Mouse (Mus musculus): ENCODE data around the gene Nfe2l3. TPM values are rescaled to one million over a fixed set of nuclear protein-coding genes. Genes with fewer than 3 reads are reported as not detected.
"Not testable (repeated sequence)": the region's sequence is repeated elsewhere in the genome, so short reads cannot be mapped to it uniquely, and the experiment has no call there.

Nfe2l3 gene
- total and polyA plus RNA-seq, 3 experiments = 0.14 to 0.17 TPM; not detected in 1

DNA sequence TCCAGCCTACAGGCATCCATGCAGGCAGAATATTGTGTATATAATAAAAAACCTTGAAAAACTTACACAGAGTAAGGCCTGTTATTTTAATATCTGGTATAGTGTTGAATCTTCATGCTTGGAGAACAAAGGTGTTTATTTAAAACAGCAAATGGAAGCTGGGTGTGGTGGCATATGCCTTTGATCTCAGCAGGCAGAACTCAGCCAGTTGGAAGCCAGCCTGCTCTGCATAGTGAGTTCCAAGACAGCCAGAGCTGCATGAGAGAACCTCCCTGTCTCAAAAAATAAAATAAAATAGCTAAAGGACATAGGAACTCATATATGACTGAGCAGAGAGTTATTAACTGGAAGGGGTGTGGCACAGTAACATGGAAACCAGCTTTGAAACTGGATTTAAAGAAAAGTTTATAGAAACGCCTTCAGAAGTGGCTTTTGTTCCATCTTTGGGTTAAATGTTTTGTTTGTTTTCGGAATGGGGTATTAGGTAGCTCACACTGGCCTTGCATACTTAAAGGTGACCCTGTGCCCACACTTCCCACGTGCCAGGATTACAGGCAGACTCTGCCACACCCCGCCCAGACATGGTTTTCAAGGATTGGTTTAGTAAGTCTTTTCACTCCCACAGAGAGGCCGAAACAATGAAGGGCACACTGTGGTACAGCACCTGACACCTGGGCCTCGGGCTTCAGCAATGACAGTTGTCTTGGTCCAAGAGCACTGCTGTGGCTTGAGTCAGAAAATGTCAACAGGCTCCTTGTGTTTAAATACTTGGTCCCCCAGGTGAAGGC lies 38.9 kb upstream of the Nfe2l3 start:
- Histone ChIP-seq H3K27ac (ENCODE audit: insufficient read depth, low read depth) (no peak overlapping the region), H3K4me2 (ENCODE audit: insufficient read depth, low read depth, poor library complexity, severe bottlenecking) (no peak overlapping the region), H3K79me2 (replicated peaks; ENCODE audit: control insufficient read depth, extremely low read depth, insufficient read depth, poor library complexity, severe bottlenecking) (no peaks in the 10 kb centered on the region), H3K27me3 (replicated peaks) (no peaks in the 10 kb centered on the region), H3K4me3 (replicated peaks in 1 of 3; ENCODE audit: low read depth in 2 of 3, low read length in 2 of 3, poor library complexity in 1 of 3) (no peak overlapping the region), H3K9me3 (replicated peaks; ENCODE audit: low read length) (no peaks in the 10 kb centered on the region), H3K9ac (ENCODE audit: insufficient read depth, low read depth) (no peak overlapping the region), H3K36me3 (replicated peaks in 1 of 2; ENCODE audit: control insufficient read depth in 1 of 2, insufficient read depth in 1 of 2, low read length in 1 of 2) (no peaks in the 10 kb centered on the region), H3K4me1 (ENCODE audit: control insufficient read depth in 1 of 2, insufficient read depth in 2 of 2) (peaks cover 3 to 14% of the 10 kb centered on the region in 2 experiments; a peak in 2 of 4 replicates)
- TF ChIP-seq MAFK (IDR thresholded peaks at IDR 0.05; ENCODE audit: insufficient replicate concordance, low read length) (no peak), EP300 (IDR thresholded peaks at IDR 0.05; ENCODE audit: low read length) (no peak), E2F4 (IDR thresholded peaks at IDR 0.05; ENCODE audit: insufficient replicate concordance, low read depth, low read length) (no peak), RAD21 (IDR thresholded peaks at IDR 0.05; ENCODE audit: low read depth, low read length) (no peak), JUN (IDR thresholded peaks at IDR 0.05; ENCODE audit: insufficient read depth, low read depth, low read length) (no peak), RCOR1 (conservative IDR thresholded peaks at IDR 0.05; ENCODE audit: low read depth, low read length) (no peak), CHD2 (IDR thresholded peaks at IDR 0.05; ENCODE audit: low read length) (no peak), NELFE (IDR thresholded peaks at IDR 0.05; ENCODE audit: low read depth, low read length) (no peak), ETS1 (conservative IDR thresholded peaks at IDR 0.05; ENCODE audit: low read depth, low read length) (no peak), MAZ (IDR thresholded peaks at IDR 0.05; ENCODE audit: low read depth, low read length) (no peak), MYC (IDR thresholded peaks at IDR 0.05; ENCODE audit: low read depth, low read length) (no peak), ZKSCAN1 (IDR thresholded peaks at IDR 0.05; ENCODE audit: borderline replicate concordance, low read depth, low read length) (no peak), NRF1 (IDR thresholded peaks at IDR 0.05; ENCODE audit: low read depth, low read length) (no peak), MAX (IDR thresholded peaks at IDR 0.05; ENCODE audit: low read length) (no peak), USF1 (IDR thresholded peaks at IDR 0.05; ENCODE audit: low read depth, low read length) (no peak), MXI1 (IDR thresholded peaks at IDR 0.05; ENCODE audit: low read depth, low read length) (no peak), UBTF (IDR thresholded peaks at IDR 0.05; ENCODE audit: low read depth, low read length) (no peak)
- in situ Hi-C loops (cut with MboI; ENCODE audit: low pct_ligation_motif_present, low pct_unique_long_range_greater_than_20kb, low sequenced_read_pairs) (loop anchor here (25.0 kb wide), 2 partner anchors 194 to 469 kb away; no protein-coding TSS in a partner anchor), dilution Hi-C loops (cut with MboI; ENCODE audit: extremely low pct_ligation_motif_present, extremely low pct_unique_long_range_greater_than_20kb, low sequenced_read_pairs) (no loop called here)
- DNase-seq (ENCODE audit: extremely low read depth) = no peak

DNA sequence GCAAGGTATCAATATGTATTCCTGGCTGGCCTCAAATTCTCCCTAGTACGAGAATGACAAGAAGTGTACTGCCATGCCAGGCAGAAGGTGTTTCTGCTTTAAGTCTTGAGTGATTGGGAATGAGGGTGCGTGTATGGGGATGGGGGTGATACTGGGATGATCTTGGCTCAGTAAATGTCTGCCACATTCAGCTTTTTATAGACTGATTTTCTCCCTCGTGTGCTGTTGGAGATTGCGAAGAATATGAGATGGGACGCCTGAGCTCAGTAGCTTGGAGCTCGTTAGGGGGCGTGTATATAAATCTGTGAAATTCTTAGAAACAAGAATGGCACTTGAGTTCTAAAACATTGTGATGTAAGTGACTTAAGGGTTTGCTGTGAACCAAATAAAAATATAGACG lies 38.1 kb upstream of the Nfe2l3 start:
- H3K4me3 ChIP-seq (replicated peaks in 1 of 3; ENCODE audit: low read depth in 2 of 3, low read length in 2 of 3, poor library complexity in 1 of 3); H3K27ac ChIP-seq (ENCODE audit: insufficient read depth, low read depth); H3K36me3 ChIP-seq (replicated peaks in 1 of 2; ENCODE audit: control insufficient read depth in 1 of 2, insufficient read depth in 1 of 2, low read length in 1 of 2); dilution Hi-C loops (cut with MboI; ENCODE audit: extremely low pct_ligation_motif_present, extremely low pct_unique_long_range_greater_than_20kb, low sequenced_read_pairs); H3K4me2 ChIP-seq (ENCODE audit: insufficient read depth, low read depth, poor library complexity, severe bottlenecking); H3K9ac ChIP-seq (ENCODE audit: insufficient read depth, low read depth); H3K79me2 ChIP-seq (replicated peaks; ENCODE audit: control insufficient read depth, extremely low read depth, insufficient read depth, poor library complexity, severe bottlenecking); H3K27me3 ChIP-seq (replicated peaks); DNase-seq (ENCODE audit: extremely low read depth); H3K9me3 ChIP-seq (replicated peaks; ENCODE audit: low read length): not testable (repeated sequence)
- H3K4me1 ChIP-seq (ENCODE audit: control insufficient read depth in 1 of 2, insufficient read depth in 2 of 2) = peaks cover 3 to 17% of the 10 kb centered on the region in 2 experiments; a peak in 2 of 4 replicates
- in situ Hi-C loops (cut with MboI; ENCODE audit: low pct_ligation_motif_present, low pct_unique_long_range_greater_than_20kb, low sequenced_read_pairs) = loop anchor here (25.0 kb wide), 2 partner anchors 193 to 468 kb away; no protein-coding TSS in a partner anchor

DNA sequence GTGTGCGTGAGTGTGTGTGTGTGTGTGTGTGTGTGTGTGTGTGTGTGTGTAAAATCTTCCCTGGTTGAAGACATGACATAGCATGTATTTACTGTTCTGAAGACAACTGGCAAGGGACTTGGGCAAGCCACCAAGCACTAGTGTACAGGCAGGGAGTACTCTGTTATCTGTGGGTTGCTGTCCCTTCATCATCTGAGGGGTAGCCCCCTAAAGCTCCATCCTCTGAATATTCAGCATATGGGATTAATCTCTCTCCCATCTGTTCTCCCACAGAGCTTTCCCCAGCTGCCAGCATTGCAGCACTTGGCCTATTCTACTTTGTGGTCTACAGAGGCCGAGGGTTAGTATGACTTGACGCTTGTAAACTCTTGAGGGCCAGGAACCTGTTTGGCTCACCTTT lies 37.5 kb upstream of the Nfe2l3 start:
- dilution Hi-C loops (cut with MboI; ENCODE audit: extremely low pct_ligation_motif_present, extremely low pct_unique_long_range_greater_than_20kb, low sequenced_read_pairs); H3K4me3 ChIP-seq (replicated peaks in 1 of 3; ENCODE audit: low read depth in 2 of 3, low read length in 2 of 3, poor library complexity in 1 of 3); H3K27me3 ChIP-seq (replicated peaks); H3K9me3 ChIP-seq (replicated peaks; ENCODE audit: low read length); H3K79me2 ChIP-seq (replicated peaks; ENCODE audit: control insufficient read depth, extremely low read depth, insufficient read depth, poor library complexity, severe bottlenecking); DNase-seq (ENCODE audit: extremely low read depth); H3K9ac ChIP-seq (ENCODE audit: insufficient read depth, low read depth); H3K4me2 ChIP-seq (ENCODE audit: insufficient read depth, low read depth, poor library complexity, severe bottlenecking); H3K36me3 ChIP-seq (replicated peaks in 1 of 2; ENCODE audit: control insufficient read depth in 1 of 2, insufficient read depth in 1 of 2, low read length in 1 of 2); H3K27ac ChIP-seq (ENCODE audit: insufficient read depth, low read depth): not testable (repeated sequence)
- in situ Hi-C loops (cut with MboI; ENCODE audit: low pct_ligation_motif_present, low pct_unique_long_range_greater_than_20kb, low sequenced_read_pairs) = loop anchor here (25.0 kb wide), 2 partner anchors 192 to 467 kb away; no protein-coding TSS in a partner anchor
- H3K4me1 ChIP-seq (ENCODE audit: control insufficient read depth in 1 of 2, insufficient read depth in 2 of 2) = peaks cover 3 to 17% of the 10 kb centered on the region in 2 experiments; a peak in 2 of 4 replicates

All from CH12.LX (cell line).